Mouse (Mus musculus) central nervous system, embryonic 18 days (tissue): ENCODE results near the gene Gm15319. TPM values are rescaled to one million over a fixed set of nuclear protein-coding genes. Genes with fewer than 3 reads are reported as not detected.

ENCODE experiments used
- polyA plus RNA-seq: library from polyadenylated mRNA; depleted of rRNA; stranded (reverse); fragments of >200 nt; gene quantifications from 2 replicates; pipeline ENCODE4 v1.2.3, GENCODE M21; 2012; rRNA removed

The Gm15319 gene
- 0.17 and 0.21 TPM in 2 replicates for polyA plus RNA-seq

DNA sequence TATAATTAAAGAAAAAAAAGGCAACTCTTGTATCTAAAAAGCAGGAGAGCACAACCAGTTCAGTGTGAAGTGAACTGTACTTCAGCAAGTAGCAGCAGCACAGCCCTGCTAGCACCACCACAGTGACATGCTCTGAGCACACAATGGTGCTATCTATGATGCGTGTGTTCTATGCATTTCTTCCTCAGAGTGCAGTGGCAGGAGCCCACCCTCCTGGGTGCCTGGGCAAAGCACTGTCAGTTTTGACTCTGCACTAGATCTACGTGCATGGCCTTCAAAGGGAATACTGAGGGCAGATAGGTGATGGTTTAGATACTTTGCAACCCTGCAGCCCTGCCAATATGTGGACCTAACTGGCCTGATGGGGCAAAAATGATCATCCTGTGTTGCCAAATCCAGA lies at the start of gene Gm15319:
Gm15319 (minus strand) TSS at position 101 of the 400 bp plus-strand sequence.

